Mouse (Mus musculus) CH12.LX (cell line): Measurements from ENCODE around the gene Cmtm7. TPM values are rescaled to one million over a fixed set of nuclear protein-coding genes. Genes with fewer than 3 reads are reported as not detected.
A peak's percentile ranks its signal among the peaks of the same experiment; 100 is the strongest.

Experiments used
- DNase-seq: peaks from one replicate; pipeline ENCODE4 v3.0.0-alpha.2; 2013; ENCODE audit errors: extremely low read depth
- H3K27ac ChIP-seq: 2 replicates; pipeline ENCODE4 v1.5.1; 2012; ENCODE audit warnings: low read depth, mild to moderate bottlenecking, control low read depth, moderate library complexity; ENCODE audit not compliant: insufficient read depth
- H3K27me3 ChIP-seq: replicated peaks from 2 replicates; pipeline ENCODE3; 2012; ENCODE audit warnings: inconsistent platforms
- H3K36me3 ChIP-seq, 2 experiments: replicated peaks in 1 of 2; 2 replicates each; pipeline versions ENCODE3 to v1.6.1; 2012; ENCODE audit warnings: inconsistent platforms in 1 of 2, low read length in 1 of 2, mild to moderate bottlenecking in 1 of 2, mixed read lengths in 1 of 2, moderate library complexity in 1 of 2; ENCODE audit not compliant: control insufficient read depth in 1 of 2, insufficient read depth in 1 of 2
- H3K4me1 ChIP-seq, 2 experiments: 2 replicates each; pipeline ENCODE4 v1.6.1; 2012; ENCODE audit warnings: inconsistent platforms in 1 of 2, moderate library complexity in 1 of 2; ENCODE audit not compliant: insufficient read depth in 2 of 2, control insufficient read depth in 1 of 2
- H3K4me2 ChIP-seq: 2 replicates; pipeline ENCODE4 v1.6.1; 2012; ENCODE audit warnings: low read depth, mild to moderate bottlenecking, control low read depth; ENCODE audit not compliant: poor library complexity, insufficient read depth, severe bottlenecking
- H3K4me3 ChIP-seq, 3 experiments: fragments of 150-350 bp in 1 of 3; sonication (generic) in 1 of 3; replicated peaks in 1 of 3; 2 replicates each; pipeline versions ENCODE3 to v1.5.1; 2011 to 2012; ENCODE audit warnings: low read depth in 2 of 3, low read length in 2 of 3, mild to moderate bottlenecking in 2 of 3, moderate library complexity in 2 of 3, control low read depth in 1 of 3, improper control_type of control experiment in 1 of 3, inconsistent platforms in 1 of 3, mixed read lengths in 1 of 3; ENCODE audit not compliant: poor library complexity in 1 of 3
- H3K79me2 ChIP-seq: replicated peaks from 2 replicates; pipeline ENCODE4 v1.6.1; 2012; ENCODE audit warnings: mild to moderate bottlenecking, moderate library complexity; ENCODE audit not compliant: control insufficient read depth, poor library complexity, insufficient read depth, severe bottlenecking; ENCODE audit errors: extremely low read depth
- H3K9ac ChIP-seq: 2 replicates; pipeline ENCODE4 v1.6.1; 2012; ENCODE audit warnings: low read depth, mild to moderate bottlenecking, control low read depth, moderate library complexity; ENCODE audit not compliant: insufficient read depth
- H3K9me3 ChIP-seq: replicated peaks from 2 replicates; pipeline ENCODE3; 2012; ENCODE audit warnings: low read length, inconsistent platforms, mixed read lengths
- BHLHE40 ChIP-seq: IDR thresholded peaks from 2 replicates; pipeline ENCODE4 v1.6.1; 2011; ENCODE audit warnings: mild to moderate bottlenecking, low read depth, low read length, improper control_type of control experiment
- E2F4 ChIP-seq: IDR thresholded peaks from 2 replicates; pipeline ENCODE4 v1.6.1; 2011; ENCODE audit warnings: low read depth, low read length, improper control_type of control experiment; ENCODE audit not compliant: insufficient replicate concordance
- ELF1 ChIP-seq: IDR thresholded peaks from 2 replicates; pipeline ENCODE4 v1.6.1; 2014; ENCODE audit warnings: low read depth, mild to moderate bottlenecking, inconsistent platforms, low read length, improper control_type of control experiment
- EP300 ChIP-seq: IDR thresholded peaks from 2 replicates; pipeline ENCODE4 v1.6.1; 2011; ENCODE audit warnings: low read length, improper control_type of control experiment
- GABPA ChIP-seq: IDR thresholded peaks from 2 replicates; pipeline ENCODE4 v1.6.1; 2012; ENCODE audit warnings: low read depth, low read length, improper control_type of control experiment, inconsistent platforms; ENCODE audit not compliant: insufficient replicate concordance
- HCFC1 ChIP-seq: IDR thresholded peaks from 2 replicates; pipeline ENCODE4 v1.6.1; 2012; ENCODE audit warnings: low read depth, mild to moderate bottlenecking, inconsistent platforms, low read length, improper control_type of control experiment
- KAT2A ChIP-seq: IDR thresholded peaks from 2 replicates; pipeline ENCODE4 v1.6.1; 2012; ENCODE audit warnings: low read length, improper control_type of control experiment, inconsistent platforms; ENCODE audit not compliant: insufficient replicate concordance
- MAFK ChIP-seq: IDR thresholded peaks from 2 replicates; pipeline ENCODE4 v1.6.1; 2011; ENCODE audit warnings: low read length, improper control_type of control experiment; ENCODE audit not compliant: insufficient replicate concordance
- MAX ChIP-seq: IDR thresholded peaks from 2 replicates; pipeline ENCODE4 v1.6.1; 2011; ENCODE audit warnings: low read length, improper control_type of control experiment
- MAZ ChIP-seq: IDR thresholded peaks from 2 replicates; pipeline ENCODE4 v1.6.1; 2012; ENCODE audit warnings: low read depth, mild to moderate bottlenecking, inconsistent platforms, low read length, improper control_type of control experiment, moderate library complexity
- MXI1 ChIP-seq: IDR thresholded peaks from 2 replicates; pipeline ENCODE4 v1.6.1; 2011; ENCODE audit warnings: mild to moderate bottlenecking, low read depth, low read length, improper control_type of control experiment
- MYC ChIP-seq: IDR thresholded peaks from 2 replicates; pipeline ENCODE4 v1.6.1; 2011; ENCODE audit warnings: low read depth, mild to moderate bottlenecking, improper control_type of control experiment, low read length
- NELFE ChIP-seq: IDR thresholded peaks from 2 replicates; pipeline ENCODE4 v1.6.1; 2011; ENCODE audit warnings: low read depth, low read length, improper control_type of control experiment
- POLR2A ChIP-seq: IDR thresholded peaks from 2 replicates; pipeline ENCODE4 v1.6.1; 2011; ENCODE audit warnings: low read depth, mild to moderate bottlenecking, improper control_type of control experiment, low read length
- SIN3A ChIP-seq: IDR thresholded peaks from 2 replicates; pipeline ENCODE4 v1.6.1; 2012; ENCODE audit warnings: low read length, improper control_type of control experiment, inconsistent platforms
- UBTF ChIP-seq: IDR thresholded peaks from 2 replicates; pipeline ENCODE4 v1.6.1; 2012; ENCODE audit warnings: low read depth, mild to moderate bottlenecking, inconsistent platforms, low read length, improper control_type of control experiment, moderate library complexity
- USF2 ChIP-seq: conservative IDR thresholded peaks from 2 replicates; pipeline ENCODE4 v1.6.1; 2011; ENCODE audit warnings: low read depth, low read length, improper control_type of control experiment
- ZNF384 ChIP-seq: IDR thresholded peaks from 2 replicates; pipeline ENCODE4 v1.6.1; 2012; ENCODE audit warnings: low read depth, low read length, improper control_type of control experiment, inconsistent platforms
- dilution Hi-C: fragments of 300-500 bp; cut with MboI; formaldehyde crosslinking; loops from 2 replicates; pipeline ENCODE4 v1.14.3; 2020; ENCODE audit warnings: low sequenced_read_pairs; ENCODE audit not compliant: extremely low pct_unique_long_range_greater_than_20kb, extremely low pct_ligation_motif_present
- in situ Hi-C: fragments of 300-500 bp; cut with MboI; formaldehyde crosslinking; loops from 3 replicates; pipeline ENCODE4 v1.14.3; 2019; ENCODE audit warnings: low sequenced_read_pairs, low pct_ligation_motif_present, low pct_unique_long_range_greater_than_20kb, mixed read lengths
- polyA plus RNA-seq: library from polyadenylated mRNA; unstranded; fragments of >175 nt; gene quantifications from 2 replicates; pipeline ENCODE4 v1.2.1, GENCODE M21; 2012; ENCODE audit warnings: low read depth; ENCODE audit not compliant: insufficient read length
- total RNA-seq, 2 experiments: library from RNA; depleted of rRNA; stranded (reverse); fragments of 300-350 nt in 1 of 2; fragments of >200 nt in 1 of 2; gene quantifications; 2 replicates each; pipeline ENCODE4 v1.2.3; 2012 to 2014

Gene Cmtm7
- total and polyA plus RNA-seq, 3 experiments: 45.5 to 80.8 (median 46.0) TPM

GRCm38 (mm10) chr9:114802191-114802590 is 20.5 kb upstream of the Cmtm7 start (continued):
- TF ChIP-seq NELFE (no peak), EP300 (no peak)

GRCm38 (mm10) chr9:114801301-114801700 is 19.6 kb upstream of the Cmtm7 start:
- H3K79me2 ChIP-seq: no peaks in the 10 kb centered on the region
- no peaks in the 10 kb centered on the region for H3K27me3 ChIP-seq
- DNase-seq: no peak
- peaks cover 3% of the 10 kb centered on the region for H3K9me3 ChIP-seq
- H3K4me1 ChIP-seq: peaks cover 0 to 4% of the 10 kb centered on the region in 2 experiments; a peak in 1 of 4 replicates
- H3K4me2 ChIP-seq: no peak overlapping the region
- H3K4me3 ChIP-seq: no peak overlapping the region
- TF ChIP-seq HCFC1: no peak
- no peak for TF ChIP-seq E2F4
- no peak for TF ChIP-seq USF2
- no peak for TF ChIP-seq MAX
- no peak for TF ChIP-seq MAZ
- no peak for TF ChIP-seq MYC
- TF ChIP-seq BHLHE40: no peak
- no peak for TF ChIP-seq GABPA
- no peak for TF ChIP-seq MXI1
- no peak for TF ChIP-seq POLR2A
- no peak for TF ChIP-seq ZNF384
- TF ChIP-seq SIN3A: no peak
- TF ChIP-seq ELF1: no peak
- no peak for TF ChIP-seq KAT2A
- no peak for TF ChIP-seq MAFK
- no peak for TF ChIP-seq UBTF
- in situ Hi-C loops: no loop called here
- dilution Hi-C loops: no loop called here
- H3K36me3 ChIP-seq: no peaks in the 10 kb centered on the region
- H3K9ac ChIP-seq: no peak overlapping the region
- no peak overlapping the region for H3K27ac ChIP-seq

- Histone ChIP-seq H3K27me3 (no peaks in the 10 kb centered on the region), H3K79me2 (no peaks in the 10 kb centered on the region), H3K4me1 (peaks cover 0 to 4% of the 10 kb centered on the region in 2 experiments; a peak in 1 of 4 replicates), H3K9me3 (peaks cover 3% of the 10 kb centered on the region), H3K4me3 (no peak overlapping the region), H3K9ac (no peak overlapping the region), H3K4me2 (no peak overlapping the region)
- in situ Hi-C loops: loop anchor here (10.0 kb wide), 1 partner anchor 125 kb away; no protein-coding TSS in a partner anchor
- TF ChIP-seq SIN3A (no peak), MAFK (peak; percentile 83)
- TF ChIP-seq, all 38 proteins: peak for 1
- Histone ChIP-seq H3K27ac (no peak overlapping the region), H3K36me3 (no peaks in the 10 kb centered on the region)
- DNase-seq: no peak
- dilution Hi-C loops: no loop called here
These were observed 17.9 kb upstream of the Cmtm7 start for GRCm38 (mm10) chr9:114799498-114800107.
